Mouse (Mus musculus) lung, adult 2 months (tissue): ENCODE results near the gene Cd34.

ENCODE experiments used
- CTCF ChIP-seq: fragments of 200-500 bp; IDR thresholded peaks from 2 replicates; pipeline ENCODE4 v1.5.1; 2011; ENCODE audit warnings: mild to moderate bottlenecking, low read length, control low read depth; ENCODE audit not compliant: insufficient read depth
- POLR2A ChIP-seq: fragments of 200-500 bp; IDR thresholded peaks from 2 replicates; pipeline ENCODE4 v1.6.1; 2011; ENCODE audit warnings: low read depth, mild to moderate bottlenecking, control low read depth, low read length, borderline replicate concordance; ENCODE audit errors: extremely low read depth

GRCm38 (mm10) chr1:194895287-194895686 is 43.3 kb upstream of the Cd34 start:
- TF ChIP-seq POLR2A = no peak
- no peak for TF ChIP-seq CTCF
